Mouse (Mus musculus) lung, adult 2 months (tissue): ENCODE measurements around the gene Figla.

Source experiments
- CTCF ChIP-seq: fragments of 200-500 bp; IDR thresholded peaks from 2 replicates; pipeline ENCODE4 v1.5.1; 2011; ENCODE audit warnings: mild to moderate bottlenecking, low read length, control low read depth; ENCODE audit not compliant: insufficient read depth
- POLR2A ChIP-seq: fragments of 200-500 bp; IDR thresholded peaks from 2 replicates; pipeline ENCODE4 v1.6.1; 2011; ENCODE audit warnings: low read depth, mild to moderate bottlenecking, control low read depth, low read length, borderline replicate concordance; ENCODE audit errors: extremely low read depth

DNA sequence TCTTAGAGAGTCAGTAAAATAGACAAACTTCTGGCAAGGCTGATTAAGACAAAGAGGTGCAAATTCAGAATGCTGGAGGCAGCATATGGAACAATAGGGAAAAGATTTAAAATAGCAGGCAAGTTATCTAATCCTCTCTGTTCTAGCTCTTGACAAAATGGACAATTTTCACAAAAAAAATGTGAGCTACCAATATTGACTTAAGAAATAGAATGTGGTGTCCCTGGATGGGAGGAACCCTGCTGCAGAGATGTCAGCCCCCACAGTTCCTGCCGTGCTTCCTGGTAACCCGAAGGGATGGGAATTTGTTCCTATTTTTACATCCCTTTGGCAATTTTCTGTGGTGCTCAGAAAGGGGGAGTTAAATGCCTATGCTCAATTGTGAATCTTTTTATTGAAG, 22.9 kb downstream of the Figla start:
- no peak for TF ChIP-seq POLR2A
- TF ChIP-seq CTCF, result no peak
